Mouse (Mus musculus) heart, adult 2 months (tissue): Measurements from ENCODE around the gene Olfr543. TPM values are rescaled to one million over a fixed set of nuclear protein-coding genes. Genes with fewer than 3 reads are reported as not detected.

Experiments
- DNase-seq, 2 experiments: peaks; one replicate each; pipeline ENCODE4 v3.0.0; 2021
- H3K27ac ChIP-seq: fragments of 200-600 bp; 2 replicates; pipeline ENCODE4 v1.8.1; 2022
- H3K27me3 ChIP-seq: fragments of 200-500 bp; 2 replicates; pipeline ENCODE4 v1.6.1; 2012; ENCODE audit warnings: mild to moderate bottlenecking, low read length, inconsistent platforms, mixed read lengths; ENCODE audit not compliant: control insufficient read depth, insufficient read depth
- H3K36me3 ChIP-seq: fragments of 200-500 bp; 2 replicates; pipeline ENCODE4 v1.6.1; 2012; ENCODE audit warnings: low read length, inconsistent platforms; ENCODE audit not compliant: control insufficient read depth, insufficient read depth
- H3K4me1 ChIP-seq: fragments of 200-500 bp; 2 replicates; pipeline ENCODE4 v1.6.1; 2011; ENCODE audit warnings: low read length; ENCODE audit not compliant: control insufficient read depth, insufficient read depth
- H3K4me3 ChIP-seq: fragments of 200-600 bp; 2 replicates; pipeline ENCODE4 v1.8.1; 2022
- H3K79me2 ChIP-seq: fragments of 200-500 bp; replicated peaks from 2 replicates; pipeline ENCODE4 v1.6.1; 2012; ENCODE audit warnings: mild to moderate bottlenecking, inconsistent platforms, low read length, moderate library complexity, mixed read lengths; ENCODE audit not compliant: control insufficient read depth, insufficient read depth
- H3K9ac ChIP-seq: fragments of 200-500 bp; 2 replicates; pipeline ENCODE4 v1.6.1; 2012; ENCODE audit warnings: low read depth, mild to moderate bottlenecking, control low read depth, inconsistent platforms, low read length, mixed read lengths
- CTCF ChIP-seq: fragments of 200-600 bp; IDR thresholded peaks from 2 replicates; pipeline ENCODE4 v1.8.1; 2022; ENCODE audit warnings: antibody characterized with exemption, mild to moderate bottlenecking, moderate library complexity
- EP300 ChIP-seq: fragments of 200-500 bp; IDR thresholded peaks from 2 replicates; pipeline ENCODE4 v1.6.1; 2011; ENCODE audit warnings: low read depth, low read length, control low read depth; ENCODE audit not compliant: insufficient read depth
- POLR2A ChIP-seq: fragments of 200-500 bp; IDR thresholded peaks from 2 replicates; pipeline ENCODE4 v1.6.1; 2011; ENCODE audit warnings: mild to moderate bottlenecking, low read depth, low read length, control low read depth; ENCODE audit not compliant: insufficient read depth
- WGBS: fragments of 180-500 bp; shearing (Covaris S2); methylation state at CpG from one replicate; pipeline ENCODE4 v1.1.7; 2018; 5-methylcytosine and 5-hydroxymethylcytosine counted together
- intact Hi-C: fragments of 180-260 bp; cut with DNase I; formaldehyde crosslinking; loops from one replicate; pipeline ENCODE4 v1.15.1; 2025
- polyA plus RNA-seq: library from polyadenylated mRNA; depleted of rRNA; stranded (reverse); fragments of >200 nt; gene quantifications from 2 replicates; pipeline ENCODE4 v1.2.3, GENCODE M21; 2012
- total RNA-seq, 2 experiments: library from RNA; stranded (reverse); gene quantifications; 2 replicates each; pipeline ENCODE4 v1.2.3; 2021

Olfr543 gene
- total and polyA plus RNA-seq, 3 experiments, result not detected

DNA sequence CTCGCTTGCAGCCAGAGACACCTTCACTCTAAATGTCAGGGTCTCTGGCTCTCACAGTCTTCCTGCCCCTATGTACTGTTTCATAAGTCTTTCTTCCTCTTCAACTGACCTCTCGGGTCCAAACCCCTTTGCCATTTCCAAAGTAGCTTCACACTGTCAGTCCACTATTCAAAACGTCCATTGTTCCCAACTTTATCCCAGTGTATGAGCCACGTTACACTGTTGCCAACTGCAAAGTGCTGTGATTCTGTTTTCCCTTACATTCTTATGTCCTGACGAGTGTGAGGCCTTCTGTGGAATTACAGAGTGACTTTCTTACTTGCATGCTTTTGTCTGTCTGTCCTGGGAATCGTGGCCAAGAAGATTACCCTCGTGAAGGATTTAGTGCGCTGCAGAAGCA, 13.9 kb downstream of the Olfr543 start:
- H3K79me2 ChIP-seq, result no peaks in the 10 kb centered on the region
- no peak overlapping the region for H3K9ac ChIP-seq
- 83% methylated on average over 8 of the region's 8 CpGs for WGBS
- no peaks in the 10 kb centered on the region for H3K27me3 ChIP-seq
- peaks cover 2% of the 10 kb centered on the region; the same call in 1 of the 2 replicates for H3K36me3 ChIP-seq
- H3K27ac ChIP-seq, result no peak overlapping the region
- H3K4me1 ChIP-seq, result no peaks in the 10 kb centered on the region
- intact Hi-C loops, result no loop called here
- TF ChIP-seq EP300 (no peak), POLR2A (no peak), CTCF (no peak)
- no peak for DNase-seq
- H3K4me3 ChIP-seq, result no peak overlapping the region

DNA sequence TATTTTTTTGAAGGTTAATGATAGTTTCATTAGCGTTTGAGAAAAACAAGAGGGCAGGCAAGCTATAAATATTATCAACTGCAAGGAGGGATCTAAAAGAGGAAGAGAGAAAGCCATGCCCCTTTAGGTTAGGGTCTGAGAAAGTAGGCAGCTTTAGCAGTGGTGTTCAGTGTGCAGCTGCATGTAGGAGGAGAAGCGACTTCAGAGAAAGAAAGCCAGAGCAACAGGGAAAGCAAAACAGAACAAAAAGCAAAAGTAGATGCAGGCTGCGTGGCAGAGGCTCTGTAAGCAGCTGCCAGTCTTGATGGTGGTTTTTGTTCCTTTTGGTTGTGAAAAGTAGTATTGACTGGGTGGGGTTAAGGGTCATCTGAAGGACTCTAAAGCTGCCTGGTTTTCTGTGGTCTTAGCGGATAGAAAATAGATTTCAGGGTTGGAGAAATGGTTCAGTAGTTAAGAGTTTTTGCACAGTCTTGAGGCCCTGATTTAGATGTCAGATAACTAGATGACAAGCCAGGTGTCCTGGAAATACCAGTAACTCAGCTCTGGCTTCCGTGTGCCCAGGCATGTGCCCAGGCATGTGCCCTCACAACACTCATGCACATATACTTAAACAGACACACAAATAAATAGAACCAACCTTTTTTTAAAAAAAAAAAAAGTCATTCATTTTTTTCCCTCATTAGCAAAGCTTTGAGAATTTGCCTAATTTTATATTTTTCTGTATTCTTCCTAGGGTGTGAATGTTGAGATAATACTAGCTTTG, 22.7 kb downstream of the Olfr543 start:
- no peak overlapping the region for H3K9ac ChIP-seq
- TF ChIP-seq POLR2A (no peak), CTCF (no peak)
- DNase-seq, result no peak
- intact Hi-C loops, result no loop called here
- H3K4me3 ChIP-seq, result no peak overlapping the region
- 82% methylated on average over 5 of the region's 5 CpGs for WGBS
- no peak overlapping the region for H3K27ac ChIP-seq
- H3K36me3 ChIP-seq, result no peaks in the 10 kb centered on the region
- H3K79me2 ChIP-seq, result no peaks in the 10 kb centered on the region
- no peaks in the 10 kb centered on the region for H3K27me3 ChIP-seq
- H3K4me1 ChIP-seq, result no peaks in the 10 kb centered on the region

DNA sequence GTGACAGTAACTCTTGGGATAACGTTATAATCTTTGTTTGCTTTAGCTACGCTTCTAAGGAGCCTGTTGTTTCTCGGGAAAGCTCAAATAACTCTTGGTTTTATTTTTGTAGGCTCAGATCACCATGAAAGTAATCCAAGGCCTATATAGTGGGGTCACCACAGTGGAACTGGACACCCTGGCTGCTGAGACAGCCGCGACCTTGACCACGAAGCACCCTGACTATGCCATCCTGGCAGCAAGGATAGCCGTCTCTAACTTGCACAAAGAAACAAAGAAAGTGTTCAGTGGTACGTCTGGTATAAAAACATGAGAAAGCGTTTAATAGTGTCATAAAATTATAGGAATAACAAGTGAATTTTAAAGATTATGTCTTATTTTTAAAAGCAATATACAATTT, 35.0 kb downstream of the Olfr543 start:
- Histone ChIP-seq H3K79me2 (no peaks in the 10 kb centered on the region; the same call in 1 of the 2 replicates), H3K27me3 (no peaks in the 10 kb centered on the region), H3K36me3 (no peaks in the 10 kb centered on the region), H3K4me1 (no peaks in the 10 kb centered on the region), H3K9ac (no peak overlapping the region), H3K4me3 (no peak overlapping the region), H3K27ac (no peak overlapping the region)
- DNase-seq, result no peak
- 92% methylated on average over 9 of the region's 9 CpGs for WGBS
- intact Hi-C loops, result no loop called here
- TF ChIP-seq POLR2A, result no peak
- no peak for TF ChIP-seq EP300
- TF ChIP-seq CTCF, result no peak

DNA sequence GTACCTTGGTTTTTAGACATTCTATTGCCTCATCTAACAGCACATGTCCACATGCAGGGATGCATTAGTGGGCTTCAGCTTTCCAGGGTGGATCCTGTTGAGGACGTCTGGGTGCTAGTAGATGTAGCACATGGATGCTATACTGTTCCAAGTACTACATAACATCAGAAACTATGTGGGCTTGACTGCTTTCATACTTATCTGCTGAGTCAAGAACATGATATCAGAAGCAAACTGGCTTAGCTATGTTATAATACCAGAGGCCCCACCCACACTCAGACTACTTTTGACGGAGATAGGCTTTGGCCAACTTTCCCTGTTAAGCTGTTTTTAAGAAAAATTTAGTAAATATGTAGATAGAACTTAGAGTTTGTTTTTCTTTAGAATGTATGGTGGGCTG, 37.2 kb downstream of the Olfr543 start:
- no peak overlapping the region for H3K4me3 ChIP-seq
- no peaks in the 10 kb centered on the region; the same call in 1 of the 2 replicates for H3K79me2 ChIP-seq
- intact Hi-C loops, result no loop called here
- no peaks in the 10 kb centered on the region for H3K27me3 ChIP-seq
- no peaks in the 10 kb centered on the region for H3K4me1 ChIP-seq
- no peaks in the 10 kb centered on the region for H3K36me3 ChIP-seq
- H3K9ac ChIP-seq, result no peak overlapping the region
- WGBS, result 52% methylated on average over 2 of the region's 2 CpGs
- H3K27ac ChIP-seq, result no peak overlapping the region
- TF ChIP-seq EP300 (no peak), CTCF (no peak), POLR2A (no peak)
- DNase-seq, result no peak

DNA sequence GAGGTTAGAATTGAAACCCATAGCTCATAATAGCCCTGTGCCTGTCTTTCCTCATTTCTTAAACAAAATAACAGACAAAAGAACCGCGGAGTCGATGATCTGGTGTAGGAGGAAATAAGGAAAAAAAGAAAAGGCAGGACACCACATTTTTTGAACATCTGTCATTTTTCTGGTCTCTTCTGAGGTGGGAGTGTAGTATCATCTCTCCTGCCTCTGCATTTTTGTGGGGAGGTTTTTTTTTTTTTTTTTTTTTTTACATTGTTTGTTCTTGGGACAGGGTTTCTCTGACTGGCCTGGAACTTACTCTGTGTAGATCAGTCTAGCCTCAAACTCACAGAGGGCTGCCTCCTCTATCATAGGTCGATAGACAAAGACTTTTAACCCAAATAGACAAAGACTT, 39.0 kb downstream of the Olfr543 start:
- WGBS, result 3% methylated on average over 4 of the region's 4 CpGs

DNA sequence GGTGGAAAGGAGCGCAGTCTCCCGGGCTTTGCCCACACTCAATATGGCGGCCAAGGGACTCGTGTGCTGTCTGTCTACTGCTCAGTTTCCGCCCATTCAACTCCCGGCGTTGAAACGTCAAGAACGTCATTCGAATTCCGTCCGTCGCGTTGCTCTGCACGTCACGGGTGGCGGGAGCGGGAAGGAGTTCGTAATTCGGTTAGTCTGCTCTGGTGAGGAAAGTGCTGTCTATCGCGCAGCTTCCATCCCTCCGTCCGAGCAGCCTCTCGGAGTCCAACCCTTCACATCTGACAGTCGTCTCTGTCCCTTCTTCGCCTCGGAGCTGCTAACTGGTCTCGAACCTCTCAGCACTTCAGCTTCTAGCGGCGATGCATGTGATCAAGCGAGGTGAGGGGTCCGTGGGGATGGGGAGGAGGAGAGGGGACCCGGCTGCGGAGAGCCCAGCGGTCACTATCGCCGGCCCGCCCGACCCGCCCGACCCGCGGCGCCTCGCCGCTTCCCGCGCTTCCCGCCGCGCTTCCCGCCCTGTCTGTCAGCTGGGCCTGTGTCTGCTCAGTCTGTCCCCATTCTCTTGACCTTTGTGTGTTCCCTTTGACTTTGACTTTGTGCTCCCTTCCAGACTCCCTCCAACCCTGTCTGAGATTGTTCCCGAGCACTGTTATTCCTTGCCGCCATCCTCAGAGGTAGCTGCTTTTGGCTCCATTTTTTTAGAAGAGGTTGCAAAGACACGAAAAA, 39.7 kb downstream of the Olfr543 start, which contains the start of gene Rrm1:
Gene Rrm1 (plus strand): TSS at position 39 of the 735 bp plus-strand sequence.
- no peaks in the 10 kb centered on the region for H3K36me3 ChIP-seq
- H3K27me3 ChIP-seq, result no peaks in the 10 kb centered on the region
- intact Hi-C loops, result no loop called here
- peak within 1 kb of the TSS; percentile 76 for H3K4me3 ChIP-seq
- peak; percentile 95 to 96 for DNase-seq
- H3K79me2 ChIP-seq, result no peaks in the 10 kb centered on the region; the same call in 1 of the 2 replicates
- peak within 1 kb of the TSS; percentile 64 for H3K9ac ChIP-seq
- no peaks in the 10 kb centered on the region for H3K4me1 ChIP-seq
- WGBS, result under 1% methylated on average over 56 of the region's 56 CpGs
- TF ChIP-seq POLR2A, result peak; percentile 71
- no peak for TF ChIP-seq CTCF
- TF ChIP-seq EP300, result peak; percentile 91
- H3K27ac ChIP-seq, result peak within 1 kb of the TSS; percentile 61

More for the DNA sequence above, 39.0 kb downstream of the Olfr543 start:
- no peak overlapping the region; the same call in 1 of the 2 replicates for H3K27ac ChIP-seq
- H3K4me3 ChIP-seq, result peak overlapping the region; percentile 76
- intact Hi-C loops, result no loop called here
- H3K4me1 ChIP-seq, result no peaks in the 10 kb centered on the region
- no peak for DNase-seq
- H3K79me2 ChIP-seq, result no peaks in the 10 kb centered on the region; the same call in 1 of the 2 replicates
- H3K27me3 ChIP-seq, result no peaks in the 10 kb centered on the region
- peak overlapping the region; percentile 64; the same call in 1 of the 2 replicates for H3K9ac ChIP-seq
- TF ChIP-seq CTCF (no peak), EP300 (no peak), POLR2A (no peak)
- H3K36me3 ChIP-seq, result no peaks in the 10 kb centered on the region
